Mouse (Mus musculus) liver, embryonic 14.5 days (tissue): ENCODE measurements around the gene Stk38.

Experiments
- CTCF ChIP-seq: IDR thresholded peaks from 2 replicates; pipeline ENCODE4 v1.5.1; 2016; ENCODE audit warnings: antibody characterized with exemption, low read depth, control low read depth
- EP300 ChIP-seq: IDR thresholded peaks from 2 replicates; pipeline ENCODE4 v1.6.1; 2016; ENCODE audit warnings: antibody characterized with exemption, low read depth

DNA sequence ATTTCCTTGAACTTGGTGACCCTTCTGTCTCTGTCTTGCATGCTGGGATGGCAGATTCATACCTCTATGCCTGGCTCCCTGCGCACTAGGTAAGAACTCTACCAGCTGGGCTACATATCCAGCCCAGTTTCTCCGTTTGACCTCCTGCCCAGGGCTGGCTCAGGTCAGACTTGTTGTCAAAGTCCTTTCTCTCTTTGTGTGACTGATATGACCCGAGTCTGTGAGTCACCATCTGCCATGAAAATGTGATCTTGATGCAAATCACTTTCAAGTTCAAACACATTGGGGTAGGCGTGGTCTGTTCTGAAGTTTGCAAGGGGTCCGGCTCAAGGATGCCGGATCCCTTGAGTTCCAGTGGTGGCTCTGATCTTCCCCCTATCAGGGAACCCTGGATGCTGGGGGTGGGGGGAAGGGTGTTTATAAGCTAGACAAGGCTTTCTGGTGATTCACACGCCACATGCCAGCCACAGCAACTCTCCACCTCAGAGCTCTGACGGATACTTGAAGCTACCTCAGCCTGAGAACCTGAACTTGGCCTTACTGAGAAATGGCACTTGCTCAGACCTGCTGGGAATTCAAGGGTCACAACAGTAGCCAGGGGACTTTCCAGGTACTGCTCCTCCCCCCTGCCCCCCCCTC is 82.7 kb downstream of the Stk38 start:
- no peak for TF ChIP-seq EP300
- no peak for TF ChIP-seq CTCF
